Mouse (Mus musculus): Measurements from ENCODE around the gene Sox5. TPM values are rescaled to one million over a fixed set of nuclear protein-coding genes. Genes with fewer than 3 reads are reported as not detected.

Gene Sox5
- polyA plus RNA-seq, 1 experiment from 2014 or later, result 19.9 TPM

- peaks cover 8% of the 10 kb centered on the region for H3K4me1 ChIP-seq (replicated peaks)
- WGBS, result 53% methylated on average over 3 of the region's 3 CpGs
Observed at GRCm38 (mm10) chr6:144621089-144621769, 160.5 kb downstream of the Sox5 start.

GRCm38 (mm10) chr6:144611383-144611791 is 170.4 kb downstream of the Sox5 start:
- Histone ChIP-seq H3K4me1 (replicated peaks) (peaks cover 10% of the 10 kb centered on the region), H3K9ac (no peak overlapping the region), H3K4me3 (no peak overlapping the region), H3K36me3 (no peaks in the 10 kb centered on the region), H3K27ac (ENCODE audit: poor library complexity, severe bottlenecking) (no peak overlapping the region), H3K27me3 (replicated peaks) (no peaks in the 10 kb centered on the region), H3K9me3 (replicated peaks) (no peaks in the 10 kb centered on the region), H3K4me2 (peak overlapping the region; percentile 18; the same call in 1 of the 2 replicates)
- WGBS, result 33% methylated on average over 4 of the region's 4 CpGs
- no peak for ATAC-seq (ENCODE audit: insufficient number of reproducible peaks, low FRiP score)

More at GRCm38 (mm10) chr6:144621089-144621769, 160.5 kb downstream of the Sox5 start:
- H3K4me2 ChIP-seq, result no peak overlapping the region
- H3K9ac ChIP-seq, result no peak overlapping the region
- H3K9me3 ChIP-seq (replicated peaks), result no peaks in the 10 kb centered on the region
- H3K27ac ChIP-seq (ENCODE audit: poor library complexity, severe bottlenecking), result no peak overlapping the region
- H3K27me3 ChIP-seq (replicated peaks), result no peaks in the 10 kb centered on the region
- no peak overlapping the region for H3K4me3 ChIP-seq
- ATAC-seq (ENCODE audit: insufficient number of reproducible peaks, low FRiP score), result no peak
- H3K36me3 ChIP-seq, result no peaks in the 10 kb centered on the region

DNA sequence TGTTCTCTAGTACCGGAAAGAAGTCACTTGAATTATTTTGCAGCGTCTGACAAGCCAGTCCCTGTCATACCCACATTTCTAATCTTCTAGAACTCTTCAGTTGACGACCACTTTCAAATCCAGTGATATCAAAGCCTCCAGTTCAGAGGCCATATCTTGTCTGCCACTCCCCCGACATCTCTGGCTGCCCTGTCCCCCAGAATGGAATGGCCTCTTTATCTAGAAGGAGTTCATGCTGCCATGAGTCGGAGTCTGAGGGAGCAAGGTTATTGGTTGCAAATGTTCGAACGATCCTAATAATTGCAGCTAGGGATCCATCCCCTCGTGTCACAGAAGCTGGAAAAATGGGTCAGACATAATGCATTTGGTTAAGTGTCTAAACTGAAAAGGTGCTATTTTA is 170.9 kb downstream of the Sox5 start:
- Histone ChIP-seq H3K4me2 (peak overlapping the region; percentile 18; the same call in 1 of the 2 replicates), H3K4me1 (replicated peaks) (peaks cover 10% of the 10 kb centered on the region), H3K27me3 (replicated peaks) (no peaks in the 10 kb centered on the region), H3K9ac (no peak overlapping the region), H3K4me3 (no peak overlapping the region), H3K36me3 (no peaks in the 10 kb centered on the region), H3K9me3 (replicated peaks) (no peaks in the 10 kb centered on the region), H3K27ac (ENCODE audit: poor library complexity, severe bottlenecking) (no peak overlapping the region)
- WGBS, result 34% methylated on average over 8 of the region's 8 CpGs
- no peak for ATAC-seq (ENCODE audit: insufficient number of reproducible peaks, low FRiP score)

GRCm38 (mm10) chr6:144602883-144603282 is 178.9 kb downstream of the Sox5 start:
- Histone ChIP-seq H3K27ac (ENCODE audit: poor library complexity, severe bottlenecking) (no peak overlapping the region), H3K9ac (no peak overlapping the region), H3K4me2 (no peak overlapping the region), H3K4me1 (replicated peaks) (no peaks in the 10 kb centered on the region), H3K36me3 (no peaks in the 10 kb centered on the region), H3K27me3 (replicated peaks) (0 out of 2 replicates have a peak, but pooled peaks cover 3% of the 10 kb centered on the region), H3K9me3 (replicated peaks) (0 out of 2 replicates have a peak, but pooled peaks cover 6% of the 10 kb centered on the region), H3K4me3 (no peak overlapping the region)
- 77% methylated on average over 4 of the region's 4 CpGs for WGBS
- no peak for ATAC-seq (ENCODE audit: insufficient number of reproducible peaks, low FRiP score)

GRCm38 (mm10) chr6:144600351-144600750 is 181.4 kb downstream of the Sox5 start:
- WGBS, result 79% methylated on average over 5 of the region's 5 CpGs
- Histone ChIP-seq H3K4me2 (no peak overlapping the region), H3K4me3 (no peak overlapping the region), H3K27ac (ENCODE audit: poor library complexity, severe bottlenecking) (no peak overlapping the region), H3K36me3 (no peaks in the 10 kb centered on the region), H3K4me1 (replicated peaks) (peaks cover 6% of the 10 kb centered on the region; the same call in 1 of the 2 replicates), H3K9me3 (replicated peaks) (0 out of 2 replicates have a peak, but pooled peaks cover 6% of the 10 kb centered on the region), H3K9ac (no peak overlapping the region), H3K27me3 (replicated peaks) (0 out of 2 replicates have a peak, but pooled peaks cover 3% of the 10 kb centered on the region)
- ATAC-seq (ENCODE audit: insufficient number of reproducible peaks, low FRiP score), result no peak

GRCm38 (mm10) chr6:144598324-144598973 is 183.3 kb downstream of the Sox5 start:
- Histone ChIP-seq H3K27me3 (replicated peaks) (0 out of 2 replicates have a peak, but pooled peaks cover 3% of the 10 kb centered on the region), H3K9ac (no peak overlapping the region), H3K4me2 (no peak overlapping the region), H3K36me3 (no peaks in the 10 kb centered on the region), H3K9me3 (replicated peaks) (0 out of 2 replicates have a peak, but pooled peaks cover 6% of the 10 kb centered on the region), H3K27ac (ENCODE audit: poor library complexity, severe bottlenecking) (no peak overlapping the region), H3K4me3 (no peak overlapping the region), H3K4me1 (replicated peaks) (peaks cover 11% of the 10 kb centered on the region)
- WGBS, result 31% methylated on average over 6 of the region's 6 CpGs
- ATAC-seq (ENCODE audit: insufficient number of reproducible peaks, low FRiP score), result no peak

- Histone ChIP-seq H3K9me3 (replicated peaks) (no peaks in the 10 kb centered on the region), H3K36me3 (no peaks in the 10 kb centered on the region), H3K27ac (ENCODE audit: poor library complexity, severe bottlenecking) (no peak overlapping the region), H3K4me2 (no peak overlapping the region), H3K27me3 (replicated peaks) (0 out of 2 replicates have a peak, but pooled peaks cover 3% of the 10 kb centered on the region), H3K4me3 (no peak overlapping the region), H3K9ac (no peak overlapping the region), H3K4me1 (replicated peaks) (peaks cover 11% of the 10 kb centered on the region)
- no peak for ATAC-seq (ENCODE audit: insufficient number of reproducible peaks, low FRiP score)
- 71% methylated on average over 8 of the region's 8 CpGs for WGBS
Observed at GRCm38 (mm10) chr6:144596536-144597210, 185.1 kb downstream of the Sox5 start.

- WGBS, result 51% methylated on average over 5 of the region's 5 CpGs
- Histone ChIP-seq H3K36me3 (no peaks in the 10 kb centered on the region), H3K4me2 (no peak overlapping the region), H3K4me3 (no peak overlapping the region), H3K9me3 (replicated peaks) (no peaks in the 10 kb centered on the region), H3K27ac (ENCODE audit: poor library complexity, severe bottlenecking) (no peak overlapping the region), H3K27me3 (replicated peaks) (no peaks in the 10 kb centered on the region), H3K9ac (no peak overlapping the region), H3K4me1 (replicated peaks) (peaks cover 8% of the 10 kb centered on the region; the same call in 1 of the 2 replicates)
- ATAC-seq (ENCODE audit: insufficient number of reproducible peaks, low FRiP score), result no peak
Observed at GRCm38 (mm10) chr6:144584854-144585253, 196.9 kb downstream of the Sox5 start.

- Histone ChIP-seq H3K4me1 (replicated peaks) (peaks cover 8% of the 10 kb centered on the region; the same call in 1 of the 2 replicates), H3K4me2 (no peak overlapping the region), H3K27ac (ENCODE audit: poor library complexity, severe bottlenecking) (no peak overlapping the region), H3K9me3 (replicated peaks) (no peaks in the 10 kb centered on the region), H3K9ac (no peak overlapping the region), H3K36me3 (no peaks in the 10 kb centered on the region), H3K4me3 (no peak overlapping the region), H3K27me3 (replicated peaks) (no peaks in the 10 kb centered on the region)
- WGBS, result 75% methylated on average over 11 of the region's 11 CpGs
- ATAC-seq (ENCODE audit: insufficient number of reproducible peaks, low FRiP score), result no peak
Observed at GRCm38 (mm10) chr6:144584074-144584840, 197.5 kb downstream of the Sox5 start.

- 66% methylated on average over 12 of the region's 12 CpGs for WGBS
- no peak for ATAC-seq (ENCODE audit: insufficient number of reproducible peaks, low FRiP score)
- Histone ChIP-seq H3K27me3 (replicated peaks) (no peaks in the 10 kb centered on the region), H3K27ac (ENCODE audit: poor library complexity, severe bottlenecking) (no peak overlapping the region), H3K9ac (no peak overlapping the region), H3K4me1 (replicated peaks) (no peaks in the 10 kb centered on the region), H3K4me3 (no peak overlapping the region), H3K9me3 (replicated peaks) (no peaks in the 10 kb centered on the region), H3K36me3 (no peaks in the 10 kb centered on the region), H3K4me2 (no peak overlapping the region)
Observed at GRCm38 (mm10) chr6:144579301-144579700, 202.5 kb downstream of the Sox5 start.
